Mouse (Mus musculus): ENCODE data around the gene Olfr844. TPM values are rescaled to one million over a fixed set of nuclear protein-coding genes. Genes with fewer than 3 reads are reported as not detected.

Gene Olfr844
- not detected in 2 replicates for polyA plus RNA-seq (2015; fragmentation: Nextera tagmentation; extraction: Ambion mirVana)

DNA sequence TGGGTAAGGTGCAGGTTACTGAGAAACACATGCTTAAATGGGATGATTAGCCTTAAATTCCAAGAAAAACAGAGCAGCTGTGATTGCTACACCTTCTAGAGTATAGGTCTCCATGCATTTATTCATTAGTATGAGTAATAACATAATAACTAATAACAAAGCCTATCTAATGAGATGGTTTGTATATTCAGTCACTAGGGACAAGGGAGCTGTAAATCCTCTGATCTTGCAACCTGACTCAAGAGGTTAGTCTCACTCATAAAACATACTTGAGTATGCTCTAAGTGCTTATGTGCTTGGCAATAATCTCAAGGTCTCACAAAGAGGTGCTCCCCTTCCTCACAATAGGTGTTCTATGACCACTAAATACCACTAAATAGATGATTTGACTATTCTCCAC lies at the start of gene Olfr844:
Olfr844 (plus strand) TSS at position 301 of the 400 bp plus-strand sequence.
- Histone ChIP-seq H3K4me3 (replicated peaks) (no peak within 1 kb of the TSS), H3K36me3 (no peaks in the 10 kb centered on the region), H3K9me3 (no peaks in the 10 kb centered on the region), H3K27ac (no peak within 1 kb of the TSS), H3K4me1 (replicated peaks) (no peaks in the 10 kb centered on the region), H3K4me2 (replicated peaks) (no peak within 1 kb of the TSS), H3K27me3 (replicated peaks) (no peaks in the 10 kb centered on the region), H3K9ac (no peak within 1 kb of the TSS)
- no peak for ATAC-seq

DNA sequence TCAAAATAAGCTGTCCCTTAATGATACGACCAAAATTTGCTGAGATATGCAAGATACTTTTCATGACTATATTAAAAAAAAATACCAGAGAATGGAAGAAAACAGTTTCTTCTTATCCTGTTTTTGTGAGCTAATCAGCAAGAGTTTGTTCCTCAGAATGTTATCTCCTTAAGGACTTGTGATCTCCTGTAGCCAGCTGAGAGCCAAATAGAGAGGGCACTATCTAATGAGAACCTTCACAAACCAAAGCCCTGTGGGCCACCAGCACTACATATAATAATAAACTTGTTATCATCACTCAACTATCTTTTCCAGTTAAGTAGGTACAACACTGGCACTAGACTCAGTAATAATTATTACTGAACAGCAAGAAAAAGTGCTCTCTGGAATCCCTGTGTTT lies 20.0 kb downstream of the Olfr844 start, which contains the start of gene Olfr845:
Olfr845 (plus strand) TSS at position 301 of the 400 bp plus-strand sequence.
- H3K4me1 ChIP-seq (replicated peaks) = no peaks in the 10 kb centered on the region
- H3K9me3 ChIP-seq = no peaks in the 10 kb centered on the region
- no peaks in the 10 kb centered on the region for H3K36me3 ChIP-seq
- no peak within 1 kb of the TSS for H3K4me3 ChIP-seq (replicated peaks)
- H3K27ac ChIP-seq = no peak within 1 kb of the TSS
- no peak within 1 kb of the TSS for H3K9ac ChIP-seq
- 65% methylated on average over 1 of the region's 1 CpGs for WGBS
- H3K4me2 ChIP-seq (replicated peaks) = no peak within 1 kb of the TSS
- no peaks in the 10 kb centered on the region for H3K27me3 ChIP-seq (replicated peaks)
- ATAC-seq = no peak

GRCm38 (mm10) chr9:19363905-19364304 lies 47.8 kb downstream of the Olfr844 start, which contains the start of gene Olfr846:
Gene Olfr846, minus strand, starts transcription at chr9:19364005.
- no peaks in the 10 kb centered on the region for H3K9me3 ChIP-seq
- ATAC-seq = no peak
- no peak within 1 kb of the TSS for H3K27ac ChIP-seq
- no peak within 1 kb of the TSS for H3K4me2 ChIP-seq (replicated peaks)
- no peaks in the 10 kb centered on the region for H3K36me3 ChIP-seq
- 55% methylated on average over 1 of the region's 1 CpGs for WGBS
- no peaks in the 10 kb centered on the region for H3K27me3 ChIP-seq (replicated peaks)
- no peaks in the 10 kb centered on the region for H3K4me1 ChIP-seq (replicated peaks)
- no peak within 1 kb of the TSS for H3K9ac ChIP-seq
- no peak within 1 kb of the TSS for H3K4me3 ChIP-seq (replicated peaks)

Other genes starting within 250 kb of the Olfr844 start
- not detected in 2 replicates for gene Olfr836, start 196.0 kb upstream of the Olfr844 start, polyA plus RNA-seq (2015; fragmentation: Nextera tagmentation; extraction: Ambion mirVana)
- not detected in 2 replicates for gene Olfr837, start 180.0 kb upstream of the Olfr844 start, polyA plus RNA-seq (2015; fragmentation: Nextera tagmentation; extraction: Ambion mirVana)
- not detected in 2 replicates for gene Olfr839-ps1, start 139.0 kb upstream of the Olfr844 start, polyA plus RNA-seq (2015; fragmentation: Nextera tagmentation; extraction: Ambion mirVana)
- gene Olfr843, start 64.4 kb upstream of the Olfr844 start, polyA plus RNA-seq (2015; fragmentation: Nextera tagmentation; extraction: Ambion mirVana) = not detected in 2 replicates
- gene Olfr845, start 20.1 kb downstream of the Olfr844 start, polyA plus RNA-seq (2015; fragmentation: Nextera tagmentation; extraction: Ambion mirVana) = not detected in 2 replicates
- not detected in 2 replicates for gene Olfr846, start 47.7 kb downstream of the Olfr844 start, polyA plus RNA-seq (2015; fragmentation: Nextera tagmentation; extraction: Ambion mirVana)
- not detected in 2 replicates for gene Olfr847, start 62.3 kb downstream of the Olfr844 start, polyA plus RNA-seq (2015; fragmentation: Nextera tagmentation; extraction: Ambion mirVana)
- gene Olfr849, start 123.9 kb downstream of the Olfr844 start, polyA plus RNA-seq (2015; fragmentation: Nextera tagmentation; extraction: Ambion mirVana) = not detected in 2 replicates
- gene Olfr850, start 161.9 kb downstream of the Olfr844 start, polyA plus RNA-seq (2015; fragmentation: Nextera tagmentation; extraction: Ambion mirVana) = not detected in 2 replicates
- gene Olfr851, start 176.9 kb downstream of the Olfr844 start, polyA plus RNA-seq (2015; fragmentation: Nextera tagmentation; extraction: Ambion mirVana) = not detected in 2 replicates
- gene Olfr853, start 224.7 kb downstream of the Olfr844 start, polyA plus RNA-seq (2015; fragmentation: Nextera tagmentation; extraction: Ambion mirVana) = not detected in 2 replicates

Measured in intestine, embryonic 15.5 days (tissue).